Mouse (Mus musculus) forebrain, embryonic 13.5 days (tissue): ENCODE results near the gene Iqgap2. TPM values are rescaled to one million over a fixed set of nuclear protein-coding genes. Genes with fewer than 3 reads are reported as not detected.

Source experiments
- ATAC-seq: fragments of 200-750 bp; cut with Nextera tagmentation; 2 replicates; pipeline ENCODE4 v1.8.0; 2017
- H3K27ac ChIP-seq: fragments of 300-500 bp; sonication (generic); 2 replicates; pipeline ENCODE4 v1.5.1; 2015; ENCODE audit warnings: inconsistent platforms, mild to moderate bottlenecking, moderate library complexity
- H3K27me3 ChIP-seq: fragments of 300-500 bp; sonication (generic); 2 replicates; pipeline ENCODE4 v1.6.1; 2015; ENCODE audit warnings: mild to moderate bottlenecking, inconsistent platforms
- H3K36me3 ChIP-seq: fragments of 300-500 bp; sonication (generic); 2 replicates; pipeline ENCODE4 v1.6.1; 2015; ENCODE audit warnings: mild to moderate bottlenecking, inconsistent platforms; ENCODE audit not compliant: poor library complexity, severe bottlenecking
- H3K4me1 ChIP-seq: fragments of 300-500 bp; sonication (generic); 2 replicates; pipeline ENCODE4 v1.6.1; 2015; ENCODE audit warnings: inconsistent platforms
- H3K4me2 ChIP-seq: fragments of 300-500 bp; sonication (generic); 2 replicates; pipeline ENCODE4 v1.6.1; 2015; ENCODE audit warnings: inconsistent platforms, mild to moderate bottlenecking, moderate library complexity
- H3K4me3 ChIP-seq: fragments of 300-500 bp; sonication (generic); 2 replicates; pipeline ENCODE4 v1.5.1; 2015; ENCODE audit warnings: mild to moderate bottlenecking, inconsistent platforms
- H3K9ac ChIP-seq: fragments of 300-500 bp; sonication (generic); 2 replicates; pipeline ENCODE4 v1.6.1; 2015; ENCODE audit warnings: mild to moderate bottlenecking, inconsistent platforms
- H3K9me3 ChIP-seq: fragments of 300-500 bp; sonication (generic); replicated peaks from 2 replicates; pipeline ENCODE4 v1.6.1; 2016; ENCODE audit warnings: inconsistent platforms
- WGBS: fragments of 180-500 bp; shearing (Covaris S2); methylation state at CpG from one replicate; pipeline ENCODE4 v1.1.7; 2015; 5-methylcytosine and 5-hydroxymethylcytosine counted together
- polyA plus RNA-seq: library from polyadenylated mRNA; unstranded; fragments of >200 nt; fragmentation: Nextera tagmentation; extraction: Ambion mirVana; gene quantifications from 2 replicates; pipeline ENCODE4 v1.2.1, GENCODE M21; 2015

The Iqgap2 gene
- polyA plus RNA-seq, 1 experiment from 2014 or later, result 9.1 TPM

DNA sequence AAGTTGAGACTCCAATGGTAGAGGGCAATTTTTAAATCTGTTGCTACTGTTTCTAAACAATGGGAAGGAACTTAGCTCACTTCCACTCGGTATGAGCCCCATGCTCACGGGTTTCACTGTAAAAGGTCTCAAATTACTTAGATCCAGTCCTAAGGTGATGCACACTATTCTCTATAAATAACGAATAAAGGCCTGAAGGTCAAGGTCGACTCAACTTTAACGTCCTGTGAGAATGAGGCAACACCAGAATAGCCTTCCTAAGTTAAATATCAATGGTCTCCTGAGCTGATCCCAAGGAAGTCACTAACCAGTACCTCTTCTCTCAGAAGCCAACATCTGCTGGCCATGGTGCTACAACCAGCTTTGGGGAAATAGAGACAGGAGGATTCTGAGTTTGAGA lies 45.4 kb downstream of the Iqgap2 start:
- Histone ChIP-seq H3K9ac (no peak overlapping the region), H3K4me3 (no peak overlapping the region), H3K27ac (no peak overlapping the region), H3K4me1 (peaks cover 20% of the 10 kb centered on the region), H3K9me3 (no peaks in the 10 kb centered on the region), H3K4me2 (no peak overlapping the region), H3K36me3 (no peaks in the 10 kb centered on the region), H3K27me3 (no peaks in the 10 kb centered on the region)
- no peak for ATAC-seq
- WGBS, result 80% methylated on average over 5 of the region's 5 CpGs

DNA sequence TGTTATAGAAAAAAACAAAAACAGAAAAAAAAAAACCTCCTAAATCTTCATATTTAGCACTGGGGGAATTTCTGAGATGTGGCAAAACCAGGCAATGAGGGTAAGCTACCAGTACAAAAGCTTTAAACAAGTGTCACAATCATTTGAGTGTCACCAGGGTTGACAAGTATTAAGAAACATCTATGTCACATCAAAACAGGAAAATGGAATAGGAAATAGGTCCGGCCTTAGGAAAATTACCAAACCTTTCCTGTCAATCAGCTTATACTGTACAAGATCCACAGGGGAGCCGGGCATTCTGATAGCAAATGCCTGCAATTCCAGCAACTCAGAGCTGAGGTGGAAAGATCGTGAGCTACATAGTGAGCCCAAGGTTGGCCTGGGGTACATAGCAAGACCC lies 46.8 kb downstream of the Iqgap2 start:
- H3K4me2 ChIP-seq, result no peak overlapping the region
- no peaks in the 10 kb centered on the region for H3K36me3 ChIP-seq
- WGBS, result 86% methylated on average over 3 of the region's 3 CpGs
- H3K9ac ChIP-seq, result no peak overlapping the region
- no peak overlapping the region for H3K4me3 ChIP-seq
- peaks cover 8% of the 10 kb centered on the region for H3K4me1 ChIP-seq
- no peak for ATAC-seq
- H3K9me3 ChIP-seq, result no peaks in the 10 kb centered on the region
- H3K27me3 ChIP-seq, result no peaks in the 10 kb centered on the region
- H3K27ac ChIP-seq, result no peak overlapping the region

DNA sequence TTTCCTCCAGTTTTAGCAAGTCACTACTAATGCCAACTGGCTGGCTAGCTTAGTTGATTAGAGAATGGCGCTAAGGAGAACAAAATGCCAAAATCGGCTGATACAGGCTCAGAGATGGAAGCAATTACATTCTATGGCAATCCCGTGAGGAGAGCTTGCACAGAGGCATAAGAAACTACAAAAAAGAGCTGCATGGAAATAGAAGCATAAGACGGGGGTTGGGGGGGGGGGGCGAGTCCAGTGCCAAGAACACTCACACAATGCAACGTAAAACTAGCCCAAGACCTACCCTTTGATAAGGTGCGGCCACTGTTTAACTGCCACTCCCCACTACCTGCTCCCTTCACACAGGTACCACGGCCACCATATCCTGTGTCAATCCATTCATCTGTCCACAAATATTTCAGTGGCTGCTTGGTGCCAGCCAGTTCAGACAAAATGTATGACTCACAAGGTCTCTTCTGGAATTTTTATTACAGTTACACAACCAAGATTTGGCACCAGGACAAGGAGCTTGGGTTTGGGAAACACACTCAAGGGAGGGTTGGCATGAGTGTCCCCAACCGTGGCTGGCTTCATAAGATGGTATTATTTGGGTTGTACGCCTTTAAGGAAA lies 48.2 kb downstream of the Iqgap2 start:
- H3K9me3 ChIP-seq, result no peaks in the 10 kb centered on the region
- H3K4me3 ChIP-seq, result no peak overlapping the region
- no peaks in the 10 kb centered on the region for H3K4me1 ChIP-seq
- H3K4me2 ChIP-seq, result no peak overlapping the region
- no peaks in the 10 kb centered on the region for H3K36me3 ChIP-seq
- H3K27me3 ChIP-seq, result no peaks in the 10 kb centered on the region
- H3K9ac ChIP-seq, result no peak overlapping the region
- WGBS, result 80% methylated on average over 10 of the region's 10 CpGs
- no peak overlapping the region for H3K27ac ChIP-seq
- no peak for ATAC-seq

DNA sequence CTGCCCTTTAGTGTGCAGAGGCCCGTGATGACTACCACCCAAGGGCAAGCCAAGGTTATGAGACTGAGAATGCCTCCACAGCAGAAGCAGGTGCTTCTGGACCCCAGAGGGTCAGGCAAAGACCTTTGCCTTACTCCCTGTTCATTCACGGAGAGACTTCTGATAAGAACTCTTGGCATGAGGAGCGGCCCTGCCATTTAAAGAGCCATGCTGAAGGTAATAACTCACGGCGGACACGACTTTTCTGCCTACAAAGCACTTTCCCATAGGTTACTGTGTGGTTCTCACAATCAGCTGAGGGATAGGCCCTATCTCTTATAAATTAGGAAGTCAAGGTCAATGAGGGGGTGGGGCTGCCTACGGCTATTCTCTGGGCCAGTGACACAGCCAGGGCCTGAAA lies 48.9 kb downstream of the Iqgap2 start:
- no peaks in the 10 kb centered on the region for H3K27me3 ChIP-seq

DNA sequence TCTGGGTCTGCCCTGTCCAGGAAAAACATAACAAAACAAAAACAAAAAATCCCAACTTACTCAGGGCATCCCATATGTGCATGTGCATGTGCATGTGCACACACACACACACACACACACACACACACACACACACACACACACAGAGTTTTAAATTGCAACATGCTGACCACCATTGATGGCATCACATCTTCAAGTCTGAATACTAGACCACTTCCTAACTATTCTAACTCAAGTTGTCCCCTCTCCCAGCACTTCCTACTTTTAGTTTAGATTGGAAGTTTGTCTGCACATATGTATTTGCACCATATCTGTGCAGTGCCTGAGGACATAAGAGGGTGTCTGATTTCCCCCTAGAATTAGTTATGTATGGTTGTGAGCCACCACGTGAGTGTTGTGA lies 49.8 kb downstream of the Iqgap2 start:
- no peak for ATAC-seq
- no peak overlapping the region for H3K4me3 ChIP-seq
- H3K9me3 ChIP-seq, result no peaks in the 10 kb centered on the region
- H3K4me2 ChIP-seq, result no peak overlapping the region
- no peaks in the 10 kb centered on the region for H3K36me3 ChIP-seq
- no peaks in the 10 kb centered on the region for H3K27me3 ChIP-seq
- no peaks in the 10 kb centered on the region for H3K4me1 ChIP-seq
- 89% methylated on average over 1 of the region's 1 CpGs for WGBS
- H3K27ac ChIP-seq, result no peak overlapping the region
- H3K9ac ChIP-seq, result no peak overlapping the region

More for the DNA sequence above, 48.9 kb downstream of the Iqgap2 start:
- no peak overlapping the region for H3K27ac ChIP-seq
- no peak overlapping the region for H3K4me3 ChIP-seq
- H3K9ac ChIP-seq, result no peak overlapping the region
- no peaks in the 10 kb centered on the region for H3K36me3 ChIP-seq
- H3K4me2 ChIP-seq, result no peak overlapping the region
- no peaks in the 10 kb centered on the region for H3K9me3 ChIP-seq
- H3K4me1 ChIP-seq, result no peaks in the 10 kb centered on the region
- no peak for ATAC-seq
- WGBS, result 94% methylated on average over 7 of the region's 7 CpGs

DNA sequence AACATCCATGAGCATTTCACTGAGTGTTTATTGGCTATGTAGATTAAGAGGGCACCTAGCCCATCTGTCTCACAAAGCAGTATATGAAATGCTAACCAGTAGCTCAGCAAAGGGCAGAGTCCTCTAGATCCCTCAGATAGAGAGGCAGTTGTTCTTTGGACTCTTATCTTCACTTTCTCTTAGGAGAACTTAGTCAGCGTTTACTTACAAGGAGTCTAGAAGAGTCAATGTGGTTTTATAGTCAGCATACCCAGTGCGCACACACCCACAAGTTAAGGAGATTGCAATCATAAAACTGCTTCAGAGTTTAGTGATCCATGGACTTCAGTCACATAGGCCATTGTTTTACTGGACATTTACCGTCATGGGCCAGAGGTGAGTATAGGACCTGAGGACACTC lies 54.8 kb downstream of the Iqgap2 start:
- Histone ChIP-seq H3K36me3 (peaks cover 4% of the 10 kb centered on the region), H3K4me1 (no peaks in the 10 kb centered on the region), H3K4me2 (no peak overlapping the region)

DNA sequence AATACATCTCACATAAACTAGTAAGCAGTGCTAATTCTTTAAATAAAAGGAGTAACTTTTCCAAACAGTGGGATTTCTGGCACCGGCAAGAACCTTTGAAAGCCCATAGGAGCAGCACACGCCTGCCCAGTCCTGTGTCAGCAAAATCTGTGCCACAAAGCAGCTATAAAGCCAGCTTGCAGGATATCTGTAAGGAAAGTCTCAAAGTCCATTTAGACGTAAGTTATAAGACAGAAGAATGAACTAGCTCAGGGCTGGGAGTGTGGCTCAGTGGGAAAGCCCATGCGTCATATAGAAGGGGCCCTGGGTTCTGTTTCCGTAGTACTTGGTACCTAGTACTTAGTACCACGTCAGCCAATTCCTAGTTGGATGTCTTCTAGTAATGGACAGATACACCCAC lies 58.2 kb downstream of the Iqgap2 start:
- Histone ChIP-seq H3K9ac (no peak overlapping the region), H3K27ac (no peak overlapping the region), H3K36me3 (peaks cover 4% of the 10 kb centered on the region), H3K4me2 (no peak overlapping the region), H3K27me3 (no peaks in the 10 kb centered on the region), H3K4me1 (no peaks in the 10 kb centered on the region), H3K4me3 (no peak overlapping the region), H3K9me3 (no peaks in the 10 kb centered on the region)
- ATAC-seq, result no peak
- WGBS, result 81% methylated on average over 6 of the region's 6 CpGs

More for the DNA sequence above, 54.8 kb downstream of the Iqgap2 start:
- H3K9me3 ChIP-seq, result no peaks in the 10 kb centered on the region
- ATAC-seq, result no peak
- WGBS, result 95% methylated on average over 3 of the region's 3 CpGs
- no peak overlapping the region for H3K4me3 ChIP-seq
- no peaks in the 10 kb centered on the region for H3K27me3 ChIP-seq
- no peak overlapping the region for H3K9ac ChIP-seq
- H3K27ac ChIP-seq, result no peak overlapping the region

DNA sequence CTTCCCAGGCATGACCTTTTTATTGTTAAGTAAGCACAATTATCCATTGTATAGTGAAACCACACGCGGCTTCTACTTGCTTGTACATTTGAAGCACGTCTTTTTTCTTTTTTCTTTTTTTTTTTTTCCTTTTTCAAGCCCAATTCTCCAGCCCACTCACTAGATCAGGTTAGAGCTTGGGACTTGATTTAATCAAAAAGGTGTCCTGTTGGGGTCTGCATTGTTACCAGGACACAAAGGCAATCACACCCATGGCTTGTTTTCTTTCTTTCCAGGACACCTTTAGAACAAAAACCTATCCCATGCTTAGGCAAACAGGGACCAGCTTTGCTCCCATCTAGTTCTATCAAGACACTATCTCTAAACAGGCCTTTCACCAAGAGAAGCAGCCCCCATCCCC lies 59.0 kb downstream of the Iqgap2 start:
- H3K9ac ChIP-seq, result no peak overlapping the region
- H3K4me1 ChIP-seq, result no peaks in the 10 kb centered on the region
- peaks cover 4% of the 10 kb centered on the region for H3K36me3 ChIP-seq
- H3K27ac ChIP-seq, result no peak overlapping the region
- H3K9me3 ChIP-seq, result no peaks in the 10 kb centered on the region
- no peaks in the 10 kb centered on the region for H3K27me3 ChIP-seq
- no peak overlapping the region for H3K4me3 ChIP-seq
- WGBS, result 11% methylated on average over 3 of the region's 3 CpGs
- no peak overlapping the region for H3K4me2 ChIP-seq
- ATAC-seq, result no peak

DNA sequence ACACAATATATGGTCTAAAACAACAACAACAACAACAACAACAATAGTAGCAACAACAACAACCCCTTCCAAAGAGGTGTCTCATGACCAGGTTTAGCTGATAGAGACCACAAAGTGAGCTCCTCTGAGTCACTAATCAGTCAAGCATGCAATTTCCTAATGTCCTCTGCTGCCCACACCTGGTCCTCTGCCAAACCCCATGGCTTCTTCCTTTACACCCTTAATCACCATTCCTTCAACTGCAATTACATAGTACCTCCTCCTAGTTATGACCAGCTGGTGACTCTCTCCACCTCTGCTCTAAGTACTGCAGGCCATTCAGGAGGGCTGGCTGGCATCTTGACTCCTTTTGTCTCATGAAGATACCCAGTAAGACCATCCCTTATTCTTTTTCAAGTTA lies 60.0 kb downstream of the Iqgap2 start:
- Histone ChIP-seq H3K36me3 (peaks cover 4% of the 10 kb centered on the region), H3K27ac (no peak overlapping the region), H3K4me1 (no peaks in the 10 kb centered on the region), H3K9me3 (no peaks in the 10 kb centered on the region), H3K27me3 (no peaks in the 10 kb centered on the region), H3K9ac (no peak overlapping the region), H3K4me3 (no peak overlapping the region), H3K4me2 (no peak overlapping the region)
- ATAC-seq, result no peak

DNA sequence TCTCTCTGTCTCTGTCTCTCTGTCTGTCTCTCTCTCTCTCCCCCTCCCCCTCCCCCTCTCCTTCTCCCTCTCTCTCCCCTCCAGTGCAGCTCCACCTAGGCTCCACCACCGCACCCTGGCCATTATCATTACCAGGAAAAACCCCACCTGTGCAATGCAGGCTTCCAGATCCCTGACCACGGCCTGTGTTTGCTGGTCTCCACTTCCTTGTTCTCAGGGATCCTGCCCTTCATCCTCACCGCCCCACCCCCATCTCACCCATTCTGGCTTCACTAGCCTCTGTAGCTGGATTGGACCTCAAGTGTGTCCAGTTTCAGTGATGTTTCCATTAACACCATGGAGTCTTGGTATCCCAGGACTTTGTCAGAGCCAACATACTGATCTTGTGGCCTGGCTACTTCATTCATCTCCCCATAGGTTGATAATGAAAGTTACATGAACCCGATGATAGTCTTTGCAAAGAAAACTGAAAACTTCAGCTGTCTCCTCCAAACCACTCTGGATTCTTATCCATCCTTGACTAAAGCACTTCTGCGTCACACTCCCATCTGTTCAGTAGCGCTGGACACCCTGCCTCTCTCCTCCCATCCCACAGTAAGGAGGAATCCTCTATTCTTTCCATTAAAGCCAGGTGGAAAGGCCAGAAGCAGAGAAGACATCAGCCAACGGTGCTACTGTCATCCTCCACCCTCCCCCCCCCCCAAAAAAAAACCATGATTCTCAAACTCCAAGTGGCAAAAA lies 62.1 kb downstream of the Iqgap2 start:
- H3K27ac ChIP-seq, result no peak overlapping the region
- WGBS, result 95% methylated on average over 7 of the region's 7 CpGs
- no peaks in the 10 kb centered on the region for H3K36me3 ChIP-seq
- H3K4me1 ChIP-seq, result no peaks in the 10 kb centered on the region
- H3K4me2 ChIP-seq, result no peak overlapping the region
- ATAC-seq, result no peak
- no peak overlapping the region for H3K9ac ChIP-seq
- H3K4me3 ChIP-seq, result no peak overlapping the region
- H3K9me3 ChIP-seq, result no peaks in the 10 kb centered on the region; the same call in 1 of the 2 replicates
- H3K27me3 ChIP-seq, result no peaks in the 10 kb centered on the region

DNA sequence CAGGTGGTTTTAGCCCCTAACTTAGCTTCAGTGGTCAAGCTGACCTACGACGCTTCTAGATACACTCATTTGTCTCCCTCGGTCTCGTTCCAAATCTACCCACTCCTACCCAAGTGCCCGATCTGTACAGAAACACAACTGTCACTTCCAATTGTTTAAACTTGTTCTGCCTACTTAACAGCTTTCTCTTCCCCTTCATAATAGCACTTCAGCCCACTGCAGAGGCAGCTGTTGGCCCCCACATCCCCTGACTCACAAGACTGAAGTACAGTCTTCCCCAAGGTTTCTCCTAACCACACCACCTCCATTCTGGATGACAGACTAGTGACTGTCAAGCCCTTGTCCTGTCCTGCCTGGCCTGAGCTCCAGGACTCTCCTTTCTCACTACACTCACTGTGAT lies 63.1 kb downstream of the Iqgap2 start:
- H3K4me1 ChIP-seq, result peaks cover under 1% of the 10 kb centered on the region; the same call in 1 of the 2 replicates
- no peak overlapping the region for H3K4me2 ChIP-seq
- no peaks in the 10 kb centered on the region; the same call in 1 of the 2 replicates for H3K9me3 ChIP-seq
- no peaks in the 10 kb centered on the region for H3K36me3 ChIP-seq
- H3K4me3 ChIP-seq, result no peak overlapping the region
- no peaks in the 10 kb centered on the region for H3K27me3 ChIP-seq
- ATAC-seq, result no peak
- 79% methylated on average over 5 of the region's 5 CpGs for WGBS
- no peak overlapping the region for H3K27ac ChIP-seq
- no peak overlapping the region for H3K9ac ChIP-seq

DNA sequence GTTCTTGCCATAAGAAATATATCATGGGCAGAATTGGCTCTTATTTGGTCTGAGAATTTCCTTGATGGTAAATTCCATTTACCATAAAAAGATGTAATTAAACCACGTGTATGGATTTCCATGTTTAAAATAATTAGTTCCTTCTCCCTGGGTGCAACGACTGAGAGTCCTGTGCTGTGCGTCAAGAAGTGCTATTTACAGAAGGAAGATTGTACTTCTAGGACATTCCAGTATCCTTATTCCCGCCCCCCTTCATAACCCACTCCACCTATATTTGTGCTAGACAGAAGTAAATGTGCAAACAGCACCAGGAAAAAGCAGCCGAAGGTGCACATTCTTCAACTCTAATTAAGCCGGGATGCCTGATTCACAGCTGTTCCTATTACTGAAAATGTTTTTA lies 65.5 kb downstream of the Iqgap2 start:
- Histone ChIP-seq H3K4me1 (peaks cover 10% of the 10 kb centered on the region), H3K27me3 (no peaks in the 10 kb centered on the region), H3K4me2 (no peak overlapping the region), H3K36me3 (no peaks in the 10 kb centered on the region), H3K4me3 (no peak overlapping the region), H3K9ac (no peak overlapping the region), H3K27ac (no peak overlapping the region), H3K9me3 (no peaks in the 10 kb centered on the region; the same call in 1 of the 2 replicates)
- ATAC-seq, result no peak
- WGBS, result 74% methylated on average over 6 of the region's 6 CpGs

DNA sequence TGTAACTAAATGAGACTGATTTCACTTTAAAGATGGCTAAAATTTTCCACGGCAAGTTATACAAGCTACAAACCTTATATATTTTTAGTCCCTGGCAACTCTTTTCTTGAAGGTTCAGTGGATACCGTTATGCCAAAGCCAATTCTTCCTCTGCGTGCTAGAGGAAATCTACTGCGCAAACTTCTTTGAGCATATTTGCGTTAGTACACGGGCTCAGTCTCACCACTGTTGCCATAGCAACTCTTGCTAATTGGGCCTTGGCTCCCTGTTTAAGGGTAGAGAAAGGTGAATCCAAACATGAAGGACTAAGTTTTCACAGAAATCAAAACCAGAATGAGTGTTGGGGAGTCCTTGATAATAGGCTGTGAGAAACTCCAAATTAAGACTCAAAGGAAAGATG lies 68.8 kb downstream of the Iqgap2 start:
- Histone ChIP-seq H3K9ac (no peak overlapping the region), H3K27me3 (no peaks in the 10 kb centered on the region), H3K9me3 (no peaks in the 10 kb centered on the region; the same call in 1 of the 2 replicates), H3K27ac (no peak overlapping the region), H3K4me1 (peaks cover 10% of the 10 kb centered on the region), H3K36me3 (no peaks in the 10 kb centered on the region), H3K4me3 (no peak overlapping the region), H3K4me2 (no peak overlapping the region)
- peak; percentile 62; the same call in 1 of the 2 replicates for ATAC-seq
- 37% methylated on average over 6 of the region's 6 CpGs for WGBS
